Mouse (Mus musculus) cortical plate, adult 2 months (tissue): ENCODE data around the gene Entpd7.

Source experiments
- CTCF ChIP-seq: fragments of 200-500 bp; IDR thresholded peaks from 2 replicates; pipeline ENCODE4 v1.5.1; 2011; ENCODE audit warnings: mild to moderate bottlenecking, control low read depth, low read length; ENCODE audit not compliant: insufficient read depth; ENCODE audit errors: extremely low read depth
- POLR2A ChIP-seq: fragments of 200-500 bp; IDR thresholded peaks from 2 replicates; pipeline ENCODE4 v1.6.1; 2011; ENCODE audit warnings: mild to moderate bottlenecking, low read length, control low read depth; ENCODE audit not compliant: insufficient read depth; ENCODE audit errors: extremely low read depth

DNA sequence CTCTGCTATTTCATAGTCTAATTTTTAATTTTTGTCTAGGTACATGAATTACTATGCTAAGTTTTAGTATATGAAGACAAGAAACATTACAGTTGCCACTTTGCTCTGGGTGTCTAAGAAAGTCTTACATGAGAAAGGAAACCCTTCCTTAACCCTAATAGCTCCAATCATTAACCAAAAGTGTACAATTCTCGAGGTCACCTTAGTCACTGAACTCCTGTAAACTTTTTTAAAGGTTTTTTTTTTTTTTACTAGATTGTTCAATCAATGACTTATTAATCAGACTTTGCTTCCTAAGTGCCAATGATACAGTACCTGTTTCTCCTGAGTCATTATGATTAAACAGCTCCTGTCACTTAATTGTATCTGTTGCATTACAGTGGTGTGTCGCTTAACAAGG lies 87.8 kb downstream of the Entpd7 start:
- TF ChIP-seq POLR2A, result no peak
- TF ChIP-seq CTCF, result no peak
